ENCODE assay signal across 23 mouse cellular contexts in the genomic region with DNA sequence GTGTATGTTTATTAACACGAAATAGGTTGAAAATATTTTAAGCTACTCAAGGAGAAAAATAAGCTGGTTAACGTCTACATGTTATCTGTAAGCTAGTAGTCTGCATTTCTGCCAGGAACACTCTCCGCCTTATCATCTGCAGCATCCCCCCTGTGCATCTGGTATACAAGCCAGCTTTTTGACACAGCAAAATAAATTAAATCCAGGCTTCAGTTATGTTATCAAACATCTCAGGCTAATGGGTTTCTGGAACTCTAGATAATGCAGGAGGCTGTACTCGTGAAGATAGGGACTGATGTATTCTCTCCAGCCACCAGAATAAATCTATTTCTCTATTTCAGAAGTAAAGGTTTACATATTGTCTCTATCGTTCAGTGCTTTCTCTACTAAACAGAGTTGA.
DNase-seq lines count a peak whose midpoint lies in the region; ATAC-seq and TF ChIP-seq lines count a peak whose summit lies in the region.
"Had no signal": no experiment of that assay in that cellular context is flagged by ENCODE, and none has a peak within 500 bp of the region (broad histone marks: within the 10 kb centered on the region; RNA-seq: fewer than 3 reads in every experiment).

No protein-coding gene starts in this region.

- H3K27ac ChIP-seq in hindbrain, embryonic 13.5 days = peak overlapping the region; percentile 61; the same call in 1 of the 2 replicates
- H3K27ac ChIP-seq in hindbrain, postnatal 0 days = no peak overlapping the region
- no peak overlapping the region for H3K27ac ChIP-seq in midbrain, postnatal 0 days (ENCODE audit: low read depth, low read length)
- no peak overlapping the region for H3K27ac ChIP-seq in midbrain, embryonic 11.5 days (ENCODE audit: low read depth, low read length)
- H3K27ac ChIP-seq: embryonic facial prominence, embryonic 10.5 days; embryonic facial prominence, embryonic 13.5 days; forebrain, embryonic 10.5 days; forebrain, embryonic 13.5 days had no signal

- WGBS in hindbrain, embryonic 13.5 days = 70% methylated on average over 5 of the region's 5 CpGs
- 65% methylated on average over 5 of the region's 5 CpGs for WGBS in hindbrain, postnatal 0 days
- 65% methylated on average over 5 of the region's 5 CpGs for WGBS in midbrain, postnatal 0 days
- 78% methylated on average over 5 of the region's 5 CpGs for WGBS in midbrain, embryonic 11.5 days

- H3K36me3 ChIP-seq in hindbrain, embryonic 13.5 days = no peaks in the 10 kb centered on the region
- H3K36me3 ChIP-seq in hindbrain, postnatal 0 days (ENCODE audit: insufficient read depth, low read length) = no peaks in the 10 kb centered on the region
- no peaks in the 10 kb centered on the region for H3K36me3 ChIP-seq in midbrain, postnatal 0 days (ENCODE audit: insufficient read depth, low read length)
- H3K36me3 ChIP-seq in midbrain, embryonic 11.5 days (ENCODE audit: control insufficient read depth, insufficient read depth, low read length) = no peaks in the 10 kb centered on the region
- H3K36me3 ChIP-seq: embryonic facial prominence, embryonic 10.5 days; embryonic facial prominence, embryonic 13.5 days; forebrain, embryonic 10.5 days had no signal

- no peak overlapping the region for H3K9ac ChIP-seq in hindbrain, embryonic 13.5 days
- no peak overlapping the region for H3K9ac ChIP-seq in hindbrain, postnatal 0 days (replicated peaks; ENCODE audit: low read length)
- no peak overlapping the region for H3K9ac ChIP-seq in midbrain, postnatal 0 days (replicated peaks; ENCODE audit: low read length, poor library complexity, severe bottlenecking)
- no peak overlapping the region for H3K9ac ChIP-seq in midbrain, embryonic 11.5 days (ENCODE audit: low read length)
- H3K9ac ChIP-seq: embryonic facial prominence, embryonic 13.5 days; forebrain, embryonic 13.5 days had no signal

- no peak overlapping the region for H3K4me2 ChIP-seq in hindbrain, embryonic 13.5 days
- no peak overlapping the region for H3K4me2 ChIP-seq in hindbrain, postnatal 0 days (ENCODE audit: low read depth, low read length)
- no peak overlapping the region for H3K4me2 ChIP-seq in midbrain, postnatal 0 days (ENCODE audit: low read depth, low read length, poor library complexity, severe bottlenecking)
- no peak overlapping the region for H3K4me2 ChIP-seq in midbrain, embryonic 11.5 days
- H3K4me2 ChIP-seq: embryonic facial prominence, embryonic 13.5 days; forebrain, embryonic 13.5 days; heart, embryonic 11.5 days had no signal

- H3K27me3 ChIP-seq in hindbrain, embryonic 13.5 days = no peaks in the 10 kb centered on the region
- H3K27me3 ChIP-seq in hindbrain, postnatal 0 days (ENCODE audit: insufficient read depth, low read length) = no peaks in the 10 kb centered on the region
- no peaks in the 10 kb centered on the region for H3K27me3 ChIP-seq in midbrain, postnatal 0 days (ENCODE audit: insufficient read depth, low read length)
- no peaks in the 10 kb centered on the region for H3K27me3 ChIP-seq in midbrain, embryonic 11.5 days (ENCODE audit: control insufficient read depth, insufficient read depth, low read length)
- H3K27me3 ChIP-seq: embryonic facial prominence, embryonic 13.5 days; forebrain, embryonic 13.5 days had no signal

- TF ChIP-seq CTCF in hindbrain, postnatal 0 days (IDR thresholded peaks at IDR 0.05; ENCODE audit: low read depth) = no peak
- TF ChIP-seq CTCF in midbrain, postnatal 0 days (IDR thresholded peaks at IDR 0.05) = no peak

- 0 out of 2 replicates have a peak, but pooled peaks have one; percentile 5 for ATAC-seq in hindbrain, embryonic 13.5 days (ENCODE audit: low FRiP score)
- no peak for ATAC-seq in hindbrain, postnatal 0 days
- no peak for ATAC-seq in midbrain, postnatal 0 days (ENCODE audit: low FRiP score)
- ATAC-seq in midbrain, embryonic 11.5 days (ENCODE audit: low FRiP score) = no peak
- ATAC-seq: forebrain, embryonic 13.5 days; forebrain, embryonic 16.5 days had no signal

- no peaks in the 10 kb centered on the region for H3K4me1 ChIP-seq in hindbrain, embryonic 13.5 days (replicated peaks)
- H3K4me1 ChIP-seq in hindbrain, postnatal 0 days (ENCODE audit: insufficient read depth, low read length) = no peaks in the 10 kb centered on the region
- no peaks in the 10 kb centered on the region for H3K4me1 ChIP-seq in midbrain, postnatal 0 days (ENCODE audit: insufficient read depth, low read length)
- H3K4me1 ChIP-seq in midbrain, embryonic 11.5 days (ENCODE audit: control insufficient read depth, insufficient read depth, low read length) = no peaks in the 10 kb centered on the region
- H3K4me1 ChIP-seq: embryonic facial prominence, embryonic 10.5 days; embryonic facial prominence, embryonic 13.5 days; forebrain, embryonic 10.5 days; forebrain, embryonic 13.5 days had no signal

- no peaks in the 10 kb centered on the region for H3K9me3 ChIP-seq in hindbrain, embryonic 13.5 days
- H3K9me3 ChIP-seq in hindbrain, postnatal 0 days (ENCODE audit: low read length) = no peaks in the 10 kb centered on the region
- H3K9me3 ChIP-seq in midbrain, postnatal 0 days (ENCODE audit: low read length) = no peaks in the 10 kb centered on the region
- H3K9me3 ChIP-seq in midbrain, embryonic 11.5 days (ENCODE audit: control insufficient read depth, low read length) = no peaks in the 10 kb centered on the region
- H3K9me3 ChIP-seq: embryonic facial prominence, embryonic 10.5 days; embryonic facial prominence, embryonic 13.5 days; forebrain, embryonic 10.5 days; forebrain, embryonic 13.5 days had no signal

- no peak for DNase-seq in hindbrain, postnatal 0 days (ENCODE audit: low spot score)
- peak; percentile 1 to 15 for DNase-seq in layer of hippocampus, adult 18-20 months (ENCODE audit: low spot score in 2 of 2)
- DNase-seq in layer of hippocampus, adult 9-10 months (ENCODE audit: low spot score) = no peak
- peak; percentile 3 for DNase-seq in midbrain, postnatal 0 days (ENCODE audit: low spot score)
- DNase-seq in midbrain, embryonic 11.5 days (ENCODE audit: low spot score, missing footprints) = no peak
- no peak for DNase-seq in gastrocnemius, postnatal 4 days (ENCODE audit: low spot score in 2 of 2)
- DNase-seq: adrenal gland, adult 2 months; adrenal gland, postnatal 14 days; cerebellum, adult 11-12 months; cerebellum, adult 8-10 months; cerebellum, postnatal 10 days; cerebellum, postnatal 36 days; embryo, embryonic 11 days; gastrocnemius, postnatal 10 days; gastrocnemius, postnatal 36 days; heart, adult 11 months had no signal

- no peak overlapping the region for H3K4me3 ChIP-seq in hindbrain, embryonic 13.5 days
- H3K4me3 ChIP-seq in hindbrain, postnatal 0 days (ENCODE audit: low read length) = no peak overlapping the region
- no peak overlapping the region for H3K4me3 ChIP-seq in midbrain, postnatal 0 days (ENCODE audit: low read depth, low read length)
- H3K4me3 ChIP-seq in midbrain, embryonic 11.5 days (ENCODE audit: low read depth, low read length) = no peak overlapping the region
- H3K4me3 ChIP-seq: embryonic facial prominence, embryonic 10.5 days; embryonic facial prominence, embryonic 13.5 days; forebrain, embryonic 10.5 days; forebrain, embryonic 13.5 days had no signal

Comparison
In these comparisons a context has a peak if more than half of its experiments do, and no peak if none do; other contexts are left out.
1. DNase-seq: peak in layer of hippocampus, adult 18-20 months (2 of 2) and midbrain, postnatal 0 days (single experiment); none in hindbrain, postnatal 0 days (single experiment), layer of hippocampus, adult 9-10 months (single experiment), midbrain, embryonic 11.5 days (single experiment) and gastrocnemius, postnatal 4 days (0 of 2).